Mouse (Mus musculus): ENCODE data around the gene Zfp37. TPM values are rescaled to one million over a fixed set of nuclear protein-coding genes. Genes with fewer than 3 reads are reported as not detected.

Gene Zfp37
- polyA plus RNA-seq, 1 experiment from 2014 or later = 15.5 TPM

Other genes starting within 250 kb of the Zfp37 start
- gene Mup20, start 176.9 kb downstream of the Zfp37 start, polyA plus RNA-seq (2016; fragmentation: Nextera tagmentation; extraction: Ambion mirVana) = not detected in 2 replicates
- gene Mup3, start 143.7 kb downstream of the Zfp37 start, polyA plus RNA-seq (2016; fragmentation: Nextera tagmentation; extraction: Ambion mirVana) = not detected in 2 replicates
- not detected in 2 replicates for gene Mup21, start 80.2 kb downstream of the Zfp37 start, polyA plus RNA-seq (2016; fragmentation: Nextera tagmentation; extraction: Ambion mirVana)
- 11.7 and 14.0 TPM in 2 replicates for gene Slc31a2, start 31.5 kb upstream of the Zfp37 start, polyA plus RNA-seq (2016; fragmentation: Nextera tagmentation; extraction: Ambion mirVana)
- gene Fkbp15, start 129.5 kb upstream of the Zfp37 start, polyA plus RNA-seq (2016; fragmentation: Nextera tagmentation; extraction: Ambion mirVana) = 23.2 and 24.6 TPM in 2 replicates
- 42.8 and 48.6 TPM in 2 replicates for gene Slc31a1, start 129.7 kb upstream of the Zfp37 start, polyA plus RNA-seq (2016; fragmentation: Nextera tagmentation; extraction: Ambion mirVana)
- 208 and 226 TPM in 2 replicates for gene Cdc26, start 177.6 kb upstream of the Zfp37 start, polyA plus RNA-seq (2016; fragmentation: Nextera tagmentation; extraction: Ambion mirVana)
- gene Prpf4, start 177.8 kb upstream of the Zfp37 start, polyA plus RNA-seq (2016; fragmentation: Nextera tagmentation; extraction: Ambion mirVana) = 31.8 and 33.3 TPM in 2 replicates
- not detected in 2 replicates for gene Rnf183, start 204.2 kb upstream of the Zfp37 start, polyA plus RNA-seq (2016; fragmentation: Nextera tagmentation; extraction: Ambion mirVana)
- 9.6 and 11.1 TPM in 2 replicates for gene Wdr31, start 239.8 kb upstream of the Zfp37 start, polyA plus RNA-seq (2016; fragmentation: Nextera tagmentation; extraction: Ambion mirVana)
- gene Bspry, start 249.0 kb upstream of the Zfp37 start, polyA plus RNA-seq (2016; fragmentation: Nextera tagmentation; extraction: Ambion mirVana) = 1.1 and 1.5 TPM in 2 replicates